Mouse (Mus musculus): ENCODE results near the gene Slc9c1. TPM values are rescaled to one million over a fixed set of nuclear protein-coding genes. Genes with fewer than 3 reads are reported as not detected.

Slc9c1 gene
- polyA plus RNA-seq, 1 experiment from 2014 or later, result not detected

Other genes starting within 250 kb of the Slc9c1 start
- 7.1 and 10.2 TPM in 2 replicates for gene Cd200, start 126.3 kb upstream of the Slc9c1 start, polyA plus RNA-seq (2016; fragmentation: Nextera tagmentation; extraction: Ambion mirVana)
- not detected in 2 replicates for gene Gm609, start 42.3 kb upstream of the Slc9c1 start, polyA plus RNA-seq (2016; fragmentation: Nextera tagmentation; extraction: Ambion mirVana)
- gene Gm17783, start 3.3 kb upstream of the Slc9c1 start, polyA plus RNA-seq (2016; fragmentation: Nextera tagmentation; extraction: Ambion mirVana), result not detected in 2 replicates
- 0.09 and 0.12 TPM in 2 replicates for gene Gcsam, start 75.1 kb downstream of the Slc9c1 start, polyA plus RNA-seq (2016; fragmentation: Nextera tagmentation; extraction: Ambion mirVana)
- 0.07 and 0.15 TPM in 2 replicates for gene BC016579, start 118.8 kb downstream of the Slc9c1 start, polyA plus RNA-seq (2016; fragmentation: Nextera tagmentation; extraction: Ambion mirVana)
- gene Tmprss7, start 158.3 kb downstream of the Slc9c1 start, polyA plus RNA-seq (2016; fragmentation: Nextera tagmentation; extraction: Ambion mirVana), result 0.31 and 0.42 TPM in 2 replicates
- 83.4 and 104 TPM in 2 replicates for gene Tagln3, start 189.3 kb downstream of the Slc9c1 start, polyA plus RNA-seq (2016; fragmentation: Nextera tagmentation; extraction: Ambion mirVana)
- gene Abhd10, start 207.6 kb downstream of the Slc9c1 start, polyA plus RNA-seq (2016; fragmentation: Nextera tagmentation; extraction: Ambion mirVana), result 41.2 and 41.4 TPM in 2 replicates